Mouse (Mus musculus): ENCODE results near the gene Fyco1. TPM values are rescaled to one million over a fixed set of nuclear protein-coding genes. Genes with fewer than 3 reads are reported as not detected.

Gene Fyco1
- polyA plus RNA-seq, 1 experiment from 2014 or later: 4.3 TPM

DNA sequence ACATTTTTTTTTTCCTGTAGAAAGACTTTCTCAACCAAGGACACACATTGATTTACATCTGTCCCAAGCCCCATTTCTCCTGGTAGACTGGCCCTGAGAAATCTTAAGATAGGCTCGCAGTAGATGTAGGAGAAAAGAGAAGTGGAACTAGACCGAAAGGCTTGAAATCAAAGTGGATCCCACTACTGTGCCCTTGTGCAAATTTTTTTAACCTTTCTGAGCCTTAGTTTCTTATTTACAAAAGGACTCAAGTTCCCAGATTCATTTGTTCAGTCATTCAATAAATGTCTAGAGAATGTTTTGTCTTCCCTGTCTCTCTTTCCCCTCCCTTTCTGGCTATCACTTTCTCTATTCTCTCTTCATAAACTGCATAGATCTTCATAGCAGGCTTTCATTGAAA lies 5.1 kb upstream of the Fyco1 start:
- Histone ChIP-seq H3K27me3 (ENCODE audit: insufficient read depth, low read length) (no peaks in the 10 kb centered on the region), H3K36me3 (replicated peaks; ENCODE audit: insufficient read depth, low read length) (no peaks in the 10 kb centered on the region), H3K9ac (replicated peaks) (no peak overlapping the region), H3K27ac (ENCODE audit: low read depth) (no peak overlapping the region), H3K4me1 (ENCODE audit: insufficient read depth) (peaks cover 4% of the 10 kb centered on the region), H3K9me3 (ENCODE audit: low read length) (no peaks in the 10 kb centered on the region), H3K4me3 (ENCODE audit: low read depth, low read length) (no peak overlapping the region), H3K4me2 (ENCODE audit: low read depth, low read length) (no peak overlapping the region)
- TF ChIP-seq EP300 (IDR thresholded peaks at IDR 0.05; ENCODE audit: low read depth) (no peak), CTCF (IDR thresholded peaks at IDR 0.05; ENCODE audit: low read depth) (no peak)
- DNase-seq (no peak), ATAC-seq (no peak)
- WGBS (ENCODE audit: insufficient replicate concordance): 58% methylated on average over 2 of the region's 2 CpGs

DNA sequence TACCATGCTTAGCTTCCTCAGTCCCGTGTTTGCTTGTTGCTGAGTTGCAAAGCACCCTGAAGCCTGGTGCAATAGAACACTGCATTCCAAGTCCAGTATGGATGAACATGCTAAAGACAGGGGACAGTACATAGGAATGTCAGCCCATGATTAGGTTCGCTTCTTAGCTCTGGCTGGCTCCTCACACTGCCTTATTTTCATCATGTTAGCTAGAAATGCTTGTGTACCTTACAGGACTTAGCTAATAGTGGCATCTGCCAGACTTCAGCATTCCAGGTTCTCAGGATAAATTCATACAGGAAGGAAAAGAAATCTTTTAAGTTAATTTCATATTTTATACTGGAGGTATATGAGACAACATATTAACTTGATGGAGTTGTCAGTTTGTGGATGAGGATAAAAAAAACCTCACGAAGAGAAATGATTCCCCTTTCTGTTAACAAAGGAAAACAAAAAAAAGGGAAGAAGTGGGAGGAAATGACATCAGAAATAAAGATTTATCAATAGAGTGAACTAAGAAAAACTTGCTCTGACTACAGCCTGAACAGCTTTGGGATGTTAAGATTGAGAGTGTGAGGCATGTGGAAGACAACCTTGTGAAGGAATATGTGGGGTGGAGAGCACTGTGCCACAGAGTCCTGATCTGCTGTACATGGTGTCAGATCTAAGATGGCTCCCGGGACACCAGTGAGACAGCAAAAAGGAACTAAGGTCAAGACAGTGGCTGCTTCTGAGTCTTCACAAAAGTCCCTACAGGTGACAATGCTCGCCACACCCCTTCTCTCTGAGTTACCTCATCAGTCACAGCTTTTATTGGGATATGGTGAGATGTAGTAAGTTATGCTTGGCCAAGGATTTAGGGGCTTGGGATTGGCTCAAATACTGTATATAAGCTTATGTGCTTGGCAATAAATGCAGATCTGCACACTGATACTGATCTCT lies 1.0 kb upstream of the Fyco1 start:
- H3K4me2 ChIP-seq (ENCODE audit: low read depth, low read length): peak overlapping the region; percentile 65
- no peak for TF ChIP-seq CTCF (IDR thresholded peaks at IDR 0.05; ENCODE audit: low read depth)
- no peak for TF ChIP-seq EP300 (IDR thresholded peaks at IDR 0.05; ENCODE audit: low read depth)
- H3K27ac ChIP-seq (ENCODE audit: low read depth): peak overlapping the region; percentile 61
- WGBS (ENCODE audit: insufficient replicate concordance): 48% methylated on average over 5 of the region's 5 CpGs
- DNase-seq (peak; percentile 15), ATAC-seq (no peak)
- no peaks in the 10 kb centered on the region for H3K36me3 ChIP-seq (replicated peaks; ENCODE audit: insufficient read depth, low read length)
- no peaks in the 10 kb centered on the region for H3K27me3 ChIP-seq (ENCODE audit: insufficient read depth, low read length)
- no peaks in the 10 kb centered on the region for H3K9me3 ChIP-seq (ENCODE audit: low read length)
- H3K4me3 ChIP-seq (ENCODE audit: low read depth, low read length): peak overlapping the region; percentile 39
- peaks cover 20% of the 10 kb centered on the region for H3K4me1 ChIP-seq (ENCODE audit: insufficient read depth)
- peak overlapping the region; percentile 41 for H3K9ac ChIP-seq (replicated peaks)

DNA sequence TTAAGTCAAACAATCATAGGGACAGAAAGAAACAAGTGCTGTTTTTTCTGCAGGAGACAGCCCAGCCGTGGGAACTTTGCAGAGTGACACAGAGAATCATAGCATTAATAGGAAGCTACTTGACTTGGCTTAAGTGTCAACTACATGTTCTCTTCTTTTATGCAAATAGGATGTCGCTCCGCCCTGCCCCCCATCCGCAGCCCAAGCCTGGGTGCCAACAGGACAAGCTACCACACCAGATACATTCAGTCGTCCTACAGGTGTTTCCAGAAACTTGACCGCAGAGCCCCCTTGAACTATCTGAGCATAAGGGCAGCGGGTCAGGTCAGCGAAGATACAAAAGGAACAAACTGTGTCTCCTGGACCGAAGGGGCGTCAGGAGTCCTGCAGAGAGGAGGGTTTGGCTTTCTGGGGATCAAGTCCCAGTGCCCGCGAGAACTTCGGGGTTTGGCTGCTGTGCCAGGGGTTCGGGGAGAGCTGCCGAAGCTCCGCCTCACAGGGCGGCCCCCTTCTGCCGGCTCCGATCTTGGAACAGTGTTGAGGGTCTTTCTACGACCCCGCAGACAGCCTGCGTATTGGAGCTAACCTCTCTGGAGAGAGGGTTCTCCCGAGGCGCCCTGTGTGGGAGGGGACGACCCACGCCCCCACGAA lies 512 bp downstream of the Fyco1 start:
- Histone ChIP-seq H3K9me3 (ENCODE audit: low read length) (no peaks in the 10 kb centered on the region), H3K4me2 (ENCODE audit: low read depth, low read length) (peak overlapping the region; percentile 76), H3K27me3 (ENCODE audit: insufficient read depth, low read length) (no peaks in the 10 kb centered on the region), H3K9ac (replicated peaks) (peak overlapping the region; percentile 91), H3K36me3 (replicated peaks; ENCODE audit: insufficient read depth, low read length) (no peaks in the 10 kb centered on the region), H3K4me1 (ENCODE audit: insufficient read depth) (peaks cover 20% of the 10 kb centered on the region), H3K27ac (ENCODE audit: low read depth) (peak overlapping the region; percentile 97), H3K4me3 (ENCODE audit: low read depth, low read length) (peak overlapping the region; percentile 75)
- DNase-seq (peak; percentile 80), ATAC-seq (peak; percentile 63)
- WGBS (ENCODE audit: insufficient replicate concordance): under 1% methylated on average over 27 of the region's 27 CpGs
- TF ChIP-seq CTCF (IDR thresholded peaks at IDR 0.05; ENCODE audit: low read depth) (0 out of 2 replicates have a peak, but pooled peaks have one; percentile 2), EP300 (IDR thresholded peaks at IDR 0.05; ENCODE audit: low read depth) (0 out of 2 replicates have a peak, but pooled peaks have one; percentile 4)

DNA sequence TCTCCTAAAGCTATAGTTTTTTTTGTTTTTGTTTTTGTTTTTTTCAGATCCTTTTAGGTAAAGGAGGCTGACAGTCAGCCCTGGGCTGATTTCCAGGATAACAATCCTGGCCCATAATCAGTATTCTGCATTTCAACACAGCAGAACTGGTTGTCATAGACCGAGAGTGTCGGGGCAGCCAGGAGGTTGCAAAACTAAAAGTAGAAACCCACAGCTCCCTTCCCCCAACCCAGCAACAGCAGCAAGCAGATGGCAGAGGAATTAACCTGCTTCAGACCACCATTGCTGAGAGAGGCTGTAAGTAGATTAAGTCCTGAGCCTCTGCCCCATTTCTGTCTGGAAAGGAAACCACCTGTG lies 1.0 kb downstream of the Fyco1 start:
- WGBS (ENCODE audit: insufficient replicate concordance): 0% methylated on average over 2 of the region's 2 CpGs
- ATAC-seq (peak; percentile 24), DNase-seq (peak; percentile 70)
- TF ChIP-seq EP300 (IDR thresholded peaks at IDR 0.05; ENCODE audit: low read depth) (0 out of 2 replicates have a peak, but pooled peaks have one; percentile 11), CTCF (IDR thresholded peaks at IDR 0.05; ENCODE audit: low read depth) (no peak)
- no peaks in the 10 kb centered on the region for H3K27me3 ChIP-seq (ENCODE audit: insufficient read depth, low read length)
- H3K9me3 ChIP-seq (ENCODE audit: low read length): no peaks in the 10 kb centered on the region
- peaks cover 20% of the 10 kb centered on the region for H3K4me1 ChIP-seq (ENCODE audit: insufficient read depth)
- H3K4me2 ChIP-seq (ENCODE audit: low read depth, low read length): peak overlapping the region; percentile 76
- H3K27ac ChIP-seq (ENCODE audit: low read depth): peak overlapping the region; percentile 97
- peak overlapping the region; percentile 91 for H3K9ac ChIP-seq (replicated peaks)
- no peaks in the 10 kb centered on the region for H3K36me3 ChIP-seq (replicated peaks; ENCODE audit: insufficient read depth, low read length)
- H3K4me3 ChIP-seq (ENCODE audit: low read depth, low read length): peak overlapping the region; percentile 75

DNA sequence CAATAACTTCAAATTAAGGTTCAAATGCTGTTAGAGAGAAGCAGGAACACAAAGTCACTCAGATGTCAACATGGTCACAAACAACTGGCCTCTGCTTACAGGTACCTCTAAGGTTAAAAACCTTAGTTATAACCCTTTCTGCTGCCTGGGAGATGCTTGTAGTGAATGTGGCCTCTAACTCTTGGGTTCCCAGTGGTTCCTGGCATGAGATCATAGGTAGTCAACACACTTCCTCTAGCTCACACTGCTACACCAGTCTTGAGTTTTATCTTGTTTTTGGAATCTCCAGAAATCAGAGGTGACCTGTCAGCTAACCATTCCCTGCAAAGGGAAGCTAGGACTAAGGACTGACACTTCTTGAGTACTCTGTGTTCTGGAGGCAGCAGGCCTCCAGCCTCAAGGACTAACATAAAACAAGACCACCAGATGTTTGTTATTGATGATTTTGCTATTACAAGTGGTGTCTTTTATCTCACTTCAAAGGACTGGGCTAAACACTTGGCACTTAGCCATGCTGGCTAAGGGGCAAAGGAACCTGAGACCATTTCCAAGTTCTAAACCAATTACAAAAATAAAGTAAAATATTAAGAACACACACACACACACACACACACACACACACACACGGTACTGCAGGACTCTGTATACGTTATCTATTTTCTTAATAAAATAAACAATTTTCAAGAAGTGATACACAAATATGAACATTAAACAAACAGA lies 1.6 kb downstream of the Fyco1 start:
- peak overlapping the region; percentile 76 for H3K4me2 ChIP-seq (ENCODE audit: low read depth, low read length)
- H3K9me3 ChIP-seq (ENCODE audit: low read length): no peaks in the 10 kb centered on the region
- WGBS (ENCODE audit: insufficient replicate concordance): 50% methylated on average over 2 of the region's 2 CpGs
- peak overlapping the region; percentile 75 for H3K4me3 ChIP-seq (ENCODE audit: low read depth, low read length)
- H3K4me1 ChIP-seq (ENCODE audit: insufficient read depth): peaks cover 26% of the 10 kb centered on the region
- H3K9ac ChIP-seq (replicated peaks): peak overlapping the region; percentile 91
- TF ChIP-seq CTCF (IDR thresholded peaks at IDR 0.05; ENCODE audit: low read depth): no peak
- TF ChIP-seq EP300 (IDR thresholded peaks at IDR 0.05; ENCODE audit: low read depth): no peak
- peak overlapping the region; percentile 97 for H3K27ac ChIP-seq (ENCODE audit: low read depth)
- DNase-seq (peak; percentile 15), ATAC-seq (no peak)
- H3K36me3 ChIP-seq (replicated peaks; ENCODE audit: insufficient read depth, low read length): no peaks in the 10 kb centered on the region
- H3K27me3 ChIP-seq (ENCODE audit: insufficient read depth, low read length): no peaks in the 10 kb centered on the region

All from liver, postnatal 0 days (tissue).